Mouse (Mus musculus) lung, postnatal 10 days (tissue): ENCODE measurements around the gene Calm4.

Experiments used
- DNase-seq: peaks from one replicate; pipeline ENCODE4 v3.0.0; 2021

Gene Calm4

DNA sequence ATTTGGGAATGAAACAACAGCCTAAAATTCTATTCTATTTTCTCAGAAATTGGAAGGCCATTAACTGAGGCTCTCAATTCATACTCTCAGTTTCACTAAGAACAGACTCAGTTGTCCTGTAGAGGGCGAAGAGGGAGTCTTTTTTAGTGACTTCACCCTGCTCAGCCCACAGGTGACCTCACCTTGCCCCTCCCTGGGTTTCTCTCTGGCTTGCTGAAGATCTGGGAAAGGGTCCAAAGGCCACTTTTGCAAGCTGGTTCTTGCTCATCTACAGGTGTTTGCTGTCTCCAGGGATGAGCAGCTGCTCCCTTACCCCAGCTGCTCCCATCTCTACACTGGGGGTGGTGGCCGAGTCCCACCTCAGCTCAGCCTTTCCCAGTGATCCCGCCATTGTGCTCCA is 24.8 kb downstream of the Calm4 start:
- DNase-seq: no peak

DNA sequence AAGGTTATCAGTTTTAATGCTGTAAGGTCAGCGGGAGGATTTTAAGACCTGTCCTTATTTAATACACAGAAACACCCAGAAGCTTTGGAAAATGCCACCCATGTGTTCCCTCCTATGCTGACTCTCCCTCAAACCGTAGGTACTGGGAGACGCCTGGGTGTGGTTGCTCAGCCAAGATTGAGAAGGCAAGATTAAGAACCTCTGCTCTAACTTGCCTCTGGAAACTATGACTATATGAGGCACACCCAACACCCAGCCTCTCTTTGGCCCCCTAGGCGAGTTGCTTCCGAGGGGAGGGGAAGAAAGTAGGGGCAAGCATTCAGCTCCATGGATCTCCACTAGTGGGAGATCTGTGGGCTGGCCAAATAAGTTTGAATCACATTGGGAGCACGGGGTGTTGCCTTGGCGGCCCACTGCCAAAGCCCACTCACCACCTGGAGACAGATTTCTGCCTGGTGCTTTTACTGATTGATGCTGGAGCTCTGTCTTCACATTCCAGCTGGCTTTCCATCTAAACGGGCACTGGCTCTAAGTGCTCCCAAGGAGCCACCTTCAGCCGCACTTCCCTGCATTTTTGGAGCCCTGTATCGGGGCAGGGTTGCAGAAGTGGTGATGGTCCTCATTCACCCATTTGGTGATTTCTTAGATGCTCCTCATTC is 25.5 kb downstream of the Calm4 start:
- no peak for DNase-seq

GRCm38 (mm10) chr13:3865648-3866354 is 28.2 kb downstream of the Calm4 start:
- DNase-seq: peak; percentile 35

GRCm38 (mm10) chr13:3866355-3867052 is 28.9 kb downstream of the Calm4 start:
- DNase-seq: no peak

DNA sequence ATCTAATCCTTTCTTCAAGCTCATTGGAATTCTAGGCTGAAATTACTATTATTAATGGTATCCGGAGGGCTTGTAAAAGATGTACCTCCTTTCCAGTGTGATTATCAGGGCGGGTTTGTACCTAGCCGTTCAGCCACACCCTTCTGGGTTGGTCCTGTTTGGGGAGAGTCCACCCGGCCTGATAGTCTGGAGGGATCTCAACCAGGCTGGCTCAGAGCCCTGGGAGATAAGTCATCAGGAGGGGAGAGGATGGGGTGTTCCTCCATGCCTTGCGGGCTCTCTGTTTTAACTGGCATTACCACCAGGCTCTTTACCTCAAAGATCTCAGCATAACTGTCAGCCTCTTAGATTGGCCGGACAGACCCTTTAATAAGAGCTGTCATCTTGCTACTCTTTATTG is 29.6 kb downstream of the Calm4 start:
- no peak for DNase-seq

DNA sequence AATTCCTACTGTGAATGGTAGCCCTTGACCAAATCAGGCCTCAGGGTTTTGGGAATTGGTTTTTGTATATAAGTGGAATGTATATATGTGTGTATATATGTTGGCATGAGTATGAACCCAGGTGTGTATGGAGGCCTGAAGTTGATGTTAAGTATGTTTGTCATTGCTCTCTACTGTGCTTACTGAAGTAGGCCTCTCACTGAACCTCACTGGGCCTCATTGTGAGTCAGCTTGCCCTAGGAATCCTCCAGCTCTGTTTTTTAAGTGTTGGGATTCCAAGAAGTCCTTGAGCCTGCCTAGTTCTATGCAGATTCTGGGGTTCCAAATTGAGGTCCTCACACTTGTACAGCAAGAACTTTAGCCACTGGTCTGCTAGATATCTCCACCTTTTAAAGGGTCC is 32.3 kb downstream of the Calm4 start:
- no peak for DNase-seq

DNA sequence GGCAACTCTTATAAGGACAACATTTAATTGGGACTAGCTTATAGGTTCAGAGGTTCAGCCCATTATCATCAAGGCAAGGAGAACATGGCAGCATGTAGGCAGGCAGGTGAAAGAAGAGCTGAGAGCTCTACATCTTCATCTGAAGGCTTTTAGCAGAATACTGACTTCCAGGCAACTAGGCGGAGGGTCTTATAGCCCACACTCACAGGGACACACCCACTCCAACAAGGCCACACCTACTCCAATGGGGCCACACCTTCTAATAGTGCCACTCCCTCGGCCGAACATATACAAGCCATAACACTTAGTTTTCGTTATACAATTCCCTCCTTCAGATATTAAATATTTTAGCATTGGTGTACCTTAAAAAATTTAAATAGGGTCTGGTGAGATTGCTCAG is 35.3 kb downstream of the Calm4 start:
- DNase-seq: no peak

DNA sequence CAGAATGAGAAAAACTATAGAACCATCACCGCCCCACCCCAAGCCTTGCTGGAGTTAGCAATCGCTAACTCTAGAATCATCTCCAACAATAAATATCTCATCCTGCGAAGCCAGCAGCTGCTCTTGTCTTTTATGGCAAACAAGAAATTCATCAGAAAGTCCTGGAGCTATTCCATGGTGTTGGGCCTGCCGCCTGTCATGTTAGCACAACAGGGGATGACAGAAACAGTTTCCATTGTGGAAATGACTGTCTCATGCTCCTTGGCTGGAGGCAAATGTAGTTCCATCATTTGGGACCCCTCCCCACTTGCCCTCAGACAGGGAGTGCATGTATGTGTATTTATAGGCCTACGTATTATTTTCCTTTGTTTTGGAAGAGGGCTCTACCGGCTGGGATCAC is 38.9 kb downstream of the Calm4 start:
- peak; percentile 84 for DNase-seq

DNA sequence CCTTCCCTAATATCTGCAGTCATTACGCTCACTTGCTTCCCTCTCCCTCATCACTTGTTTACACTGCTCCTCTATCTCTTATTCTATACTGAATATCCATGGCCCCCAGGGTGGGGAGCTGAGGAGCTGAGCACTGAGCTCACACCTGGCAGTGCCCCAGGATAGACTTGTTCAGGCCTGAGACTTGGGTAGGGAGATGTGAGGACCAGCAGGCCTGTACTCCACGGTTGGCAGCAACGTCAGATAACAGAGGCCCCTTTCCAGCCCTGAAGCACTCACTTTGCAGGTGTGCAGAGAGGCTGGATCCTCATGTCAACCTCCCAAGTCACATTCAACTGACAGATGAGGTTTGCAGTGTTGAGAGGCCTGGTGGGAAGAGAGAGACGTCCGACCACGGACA is 39.6 kb downstream of the Calm4 start:
- peak; percentile 33 for DNase-seq

GRCm38 (mm10) chr13:3877679-3878220 is 40.2 kb downstream of the Calm4 start:
- no peak for DNase-seq

DNA sequence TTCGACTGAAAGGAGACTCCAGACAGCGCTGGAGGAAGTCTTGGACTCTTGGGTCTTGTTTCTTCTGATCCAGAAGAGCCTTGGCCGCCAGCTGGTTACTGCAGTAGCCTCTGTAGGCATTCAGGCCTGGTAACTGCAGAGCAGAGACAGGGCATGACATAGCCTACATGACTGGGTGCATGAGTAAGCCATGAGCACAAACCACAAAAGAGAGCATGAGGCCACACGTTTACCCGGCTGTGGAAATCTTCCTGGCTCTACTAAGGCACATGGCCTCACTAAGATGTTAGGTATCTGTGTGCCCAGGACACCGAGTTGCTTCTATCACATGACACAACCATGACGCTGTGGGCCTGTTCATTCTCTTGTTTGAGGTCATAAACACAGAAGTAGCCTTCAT is 49.1 kb downstream of the Calm4 start:
- no peak for DNase-seq
